Mouse (Mus musculus) hindbrain, embryonic 11.5 days (tissue): ENCODE measurements around the gene Srsf12. TPM values are rescaled to one million over a fixed set of nuclear protein-coding genes. Genes with fewer than 3 reads are reported as not detected.

Experiments used
- ATAC-seq: fragments of 200-750 bp; cut with Nextera tagmentation; 2 replicates; pipeline ENCODE4 v1.8.0; 2017; ENCODE audit warnings: mild to moderate bottlenecking, moderate TSS enrichment, moderate library complexity; ENCODE audit not compliant: low FRiP score
- DNase-seq: peaks from one replicate; pipeline ENCODE4 v3.0.0-alpha.2; 2015; ENCODE audit warnings: low spot score
- H3K27ac ChIP-seq: fragments of 300-500 bp; sonication (generic); 2 replicates; pipeline ENCODE4 v1.5.1; 2014; ENCODE audit warnings: mild to moderate bottlenecking, low read depth, low read length
- H3K27me3 ChIP-seq: fragments of 300-500 bp; sonication (generic); 2 replicates; pipeline ENCODE4 v1.6.1; 2014; ENCODE audit warnings: mild to moderate bottlenecking, low read length, moderate library complexity, mixed read lengths; ENCODE audit not compliant: control insufficient read depth, insufficient read depth
- H3K36me3 ChIP-seq: fragments of 300-500 bp; sonication (generic); 2 replicates; pipeline ENCODE4 v1.6.1; 2014; ENCODE audit warnings: mild to moderate bottlenecking, low read length, moderate library complexity, mixed read lengths; ENCODE audit not compliant: control insufficient read depth, insufficient read depth
- H3K4me1 ChIP-seq: fragments of 300-500 bp; sonication (generic); replicated peaks from 2 replicates; pipeline ENCODE4 v1.6.1; 2014; ENCODE audit warnings: low read length, mixed read lengths; ENCODE audit not compliant: control insufficient read depth, insufficient read depth
- H3K4me2 ChIP-seq: fragments of 300-500 bp; sonication (generic); replicated peaks from 2 replicates; pipeline ENCODE4 v1.6.1; 2014; ENCODE audit warnings: mild to moderate bottlenecking, low read depth, low read length
- H3K4me3 ChIP-seq: fragments of 300-500 bp; sonication (generic); 2 replicates; pipeline ENCODE4 v1.5.1; 2014; ENCODE audit warnings: low read depth, low read length
- H3K9ac ChIP-seq: fragments of 300-500 bp; sonication (generic); 2 replicates; pipeline ENCODE4 v1.6.1; 2014; ENCODE audit warnings: low read depth, low read length
- H3K9me3 ChIP-seq: fragments of 300-500 bp; sonication (generic); 2 replicates; pipeline ENCODE4 v1.6.1; 2016; ENCODE audit warnings: low read length; ENCODE audit not compliant: control insufficient read depth
- WGBS: fragments of 180-500 bp; shearing (Covaris S2); extraction: QIAGEN DNeasy Blood & Tissue Kit; methylation state at CpG from one replicate; pipeline ENCODE4 v1.1.7; 2014; 5-methylcytosine and 5-hydroxymethylcytosine counted together
- polyA plus RNA-seq: library from polyadenylated mRNA; unstranded; fragments of >200 nt; fragmentation: Nextera tagmentation; extraction: Ambion mirVana; gene quantifications from 2 replicates; pipeline ENCODE4 v1.2.1, GENCODE M21; 2014

Gene Srsf12
- 10.4 and 12.9 TPM in 2 replicates for polyA plus RNA-seq

DNA sequence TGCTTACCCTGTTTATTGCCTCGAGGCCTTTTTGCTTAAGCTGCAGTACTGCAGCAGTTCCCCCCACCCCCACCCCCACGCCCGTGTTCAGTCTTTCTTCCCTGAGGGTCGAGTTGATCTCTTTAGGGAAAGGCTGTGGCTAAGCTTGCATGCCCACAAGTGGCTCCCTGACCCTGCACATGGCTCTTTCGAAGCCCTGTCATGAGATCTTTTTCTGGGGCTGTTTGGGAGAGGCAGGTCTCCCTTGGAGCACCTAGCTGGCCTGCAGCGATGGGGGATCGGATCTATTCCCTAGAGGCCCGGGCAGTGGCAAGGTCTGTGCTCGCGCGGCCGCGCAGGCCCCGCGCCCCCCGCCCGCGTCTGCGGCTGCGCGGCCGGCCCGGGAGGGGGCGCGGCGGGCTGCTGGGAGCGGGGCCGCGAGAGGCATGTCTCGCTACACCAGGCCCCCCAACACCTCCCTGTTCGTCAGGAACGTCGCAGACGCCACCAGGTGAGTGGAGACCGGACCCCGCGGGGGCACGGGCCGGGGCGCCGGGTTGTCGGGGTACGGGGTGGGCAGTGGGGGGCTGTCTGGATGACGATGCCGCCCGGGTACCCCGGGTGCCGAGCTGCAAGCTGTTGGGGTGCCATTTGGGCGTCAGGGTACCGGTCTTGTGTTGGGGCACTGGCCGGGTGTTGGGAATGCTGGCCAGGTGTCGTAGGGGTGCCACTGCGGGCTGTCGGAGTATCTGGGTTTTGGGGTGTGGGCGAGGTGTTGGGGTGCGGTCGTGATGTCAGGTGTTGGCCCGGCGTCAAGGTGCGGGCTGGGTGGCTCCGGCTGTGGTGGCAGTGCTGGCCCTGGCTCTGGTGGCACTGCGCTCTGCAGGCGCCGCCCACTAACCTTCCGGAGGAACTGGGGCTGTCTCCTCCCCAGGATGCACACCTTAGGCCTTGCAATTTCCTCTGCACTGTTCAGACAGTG, at the start of gene Srsf12:
Srsf12 (plus strand) TSS at position 111 of the 961 bp plus-strand sequence.
- Histone ChIP-seq H3K4me1 (no peaks in the 10 kb centered on the region), H3K9me3 (no peaks in the 10 kb centered on the region), H3K9ac (peak within 1 kb of the TSS; percentile 68), H3K36me3 (no peaks in the 10 kb centered on the region), H3K27ac (no peak within 1 kb of the TSS; the same call in 1 of the 2 replicates), H3K27me3 (no peaks in the 10 kb centered on the region), H3K4me2 (peak within 1 kb of the TSS; percentile 99), H3K4me3 (peak within 1 kb of the TSS; percentile 70)
- ATAC-seq = peak; percentile 83
- DNase-seq = peak; percentile 71
- 2% methylated on average over 61 of the region's 65 CpGs for WGBS

DNA sequence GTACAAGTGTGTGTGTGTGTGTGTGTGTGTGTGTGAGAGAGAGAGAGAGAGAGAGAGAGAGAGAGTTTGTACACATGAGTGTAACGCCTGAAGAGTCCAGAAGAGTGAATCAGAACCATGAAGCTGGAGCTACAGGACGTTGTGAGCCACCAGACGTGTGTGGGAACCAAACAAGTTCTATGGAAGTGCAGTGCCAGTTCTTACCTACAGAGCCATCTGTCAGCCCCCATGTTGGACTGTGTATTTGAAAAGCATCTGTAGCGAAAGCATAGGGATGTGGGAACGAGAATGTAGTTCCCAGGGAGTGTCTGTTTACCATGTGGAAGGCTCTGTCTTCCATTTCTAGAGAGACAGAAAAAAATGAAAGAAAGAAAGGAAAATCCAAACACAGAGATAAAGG, 25.3 kb upstream of the Srsf12 start:
- 85% methylated on average over 5 of the region's 5 CpGs for WGBS
- H3K27me3 ChIP-seq = peaks cover 3% of the 10 kb centered on the region; the same call in 1 of the 2 replicates

DNA sequence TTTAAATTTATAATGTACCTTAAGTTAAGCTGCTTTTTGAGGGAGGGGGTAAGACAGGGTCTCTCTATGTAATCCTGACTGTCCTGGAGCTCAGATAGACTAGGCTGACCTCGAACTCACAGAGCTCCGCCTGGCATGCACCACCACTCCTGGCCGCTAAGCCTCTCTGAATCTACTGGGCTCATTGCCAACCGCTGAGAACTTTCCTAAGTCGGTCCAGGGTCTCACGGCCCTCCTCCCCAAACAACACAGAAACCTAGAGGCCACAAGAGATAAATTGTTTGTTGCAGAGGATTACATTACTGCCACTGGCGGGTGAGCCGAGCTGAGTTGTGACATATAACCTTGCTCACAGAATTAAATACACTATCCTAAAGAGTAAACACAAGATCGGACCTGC, 20.6 kb upstream of the Srsf12 start:
- Histone ChIP-seq H3K27me3 (peaks cover 3% of the 10 kb centered on the region; the same call in 1 of the 2 replicates), H3K27ac (no peak overlapping the region), H3K4me3 (no peak overlapping the region; the same call in 1 of the 2 replicates), H3K9me3 (no peaks in the 10 kb centered on the region), H3K4me2 (no peak overlapping the region), H3K36me3 (no peaks in the 10 kb centered on the region), H3K9ac (no peak overlapping the region), H3K4me1 (no peaks in the 10 kb centered on the region)
- WGBS = 25% methylated on average over 9 of the region's 9 CpGs
- DNase-seq (peak; percentile 68), ATAC-seq (peak; percentile 10; the same call in 1 of the 2 replicates)

More for the DNA sequence above, 25.3 kb upstream of the Srsf12 start:
- Histone ChIP-seq H3K4me3 (no peak overlapping the region), H3K9me3 (no peaks in the 10 kb centered on the region), H3K36me3 (no peaks in the 10 kb centered on the region), H3K9ac (no peak overlapping the region), H3K27ac (no peak overlapping the region), H3K4me1 (no peaks in the 10 kb centered on the region), H3K4me2 (no peak overlapping the region)
- ATAC-seq = no peak
- no peak for DNase-seq

DNA sequence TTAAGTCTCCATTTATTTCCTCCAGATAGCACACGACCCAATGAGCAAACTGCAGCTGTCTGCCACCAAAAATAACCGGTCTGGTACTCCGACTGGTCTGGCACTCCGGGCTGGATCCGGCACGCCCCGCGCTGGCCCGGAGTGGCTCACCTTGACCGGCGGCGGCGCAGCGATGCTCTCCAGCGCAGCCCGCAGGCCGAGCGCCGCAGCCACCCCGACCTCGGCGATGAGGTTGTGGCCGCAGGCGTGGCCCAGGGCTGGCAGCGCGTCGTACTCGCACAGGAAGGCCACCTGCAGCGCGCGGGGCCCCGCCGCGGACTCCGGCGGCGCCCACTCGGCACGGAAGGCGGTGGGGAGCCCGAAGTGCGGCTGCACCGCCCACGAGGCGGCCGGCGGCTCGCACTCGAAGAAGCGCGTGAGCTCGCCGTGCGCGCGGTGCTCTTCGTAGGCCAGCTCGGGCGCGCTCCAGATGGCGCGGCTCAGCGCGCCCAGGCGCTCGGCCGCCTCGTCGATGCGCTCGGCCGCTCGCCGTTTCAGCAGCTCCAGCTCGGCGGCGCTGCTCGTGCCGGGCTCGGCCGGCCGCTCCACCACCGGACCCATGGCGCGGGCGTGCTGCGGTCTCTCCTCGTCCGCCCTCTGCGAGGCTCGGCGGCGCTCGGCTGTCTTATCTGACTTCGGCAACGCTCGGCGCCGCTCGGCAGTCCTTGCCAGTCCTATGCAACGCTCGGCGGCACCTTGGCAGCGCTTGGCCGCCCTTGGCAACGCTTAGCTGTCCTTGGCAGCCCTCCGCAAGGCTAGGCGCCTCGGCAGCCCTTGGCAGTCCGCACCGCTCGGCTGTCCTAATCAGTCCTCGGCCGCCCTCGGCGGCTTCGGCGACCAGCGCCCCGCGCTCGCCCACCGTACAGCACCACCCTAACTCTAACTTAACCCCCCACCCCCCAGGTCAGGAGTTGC, 19.7 kb upstream of the Srsf12 start:
- ATAC-seq = peak; percentile 91
- under 1% methylated on average over 93 of the region's 123 CpGs for WGBS
- peak overlapping the region; percentile 31; the same call in 1 of the 2 replicates for H3K27ac ChIP-seq

DNA sequence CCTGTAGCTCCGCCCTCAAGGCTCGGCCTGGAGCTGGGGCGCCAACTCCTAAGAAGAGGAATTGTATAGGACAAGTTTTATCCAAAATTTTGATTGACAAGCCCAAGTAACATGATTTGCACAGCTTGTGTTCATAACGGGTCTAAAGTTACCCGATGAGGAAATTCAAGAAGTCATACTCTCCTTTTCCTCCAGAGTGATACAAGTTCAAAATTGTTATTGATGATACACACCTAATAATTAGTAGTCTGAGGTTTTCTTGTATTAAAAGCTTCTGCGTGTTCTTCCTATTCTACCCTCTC, 19.1 kb upstream of the Srsf12 start, which contains the start of gene Pm20d2:
Pm20d2 (minus strand) TSS at position 3 of the 302 bp plus-strand sequence.
- H3K27ac ChIP-seq = peak within 1 kb of the TSS; percentile 31; the same call in 1 of the 2 replicates
- H3K4me3 ChIP-seq = peak within 1 kb of the TSS; percentile 66
- no peaks in the 10 kb centered on the region for H3K9me3 ChIP-seq
- peaks cover 3% of the 10 kb centered on the region; the same call in 1 of the 2 replicates for H3K27me3 ChIP-seq
- no peak for ATAC-seq
- no peak for DNase-seq
- no peaks in the 10 kb centered on the region for H3K4me1 ChIP-seq
- H3K9ac ChIP-seq = peak within 1 kb of the TSS; percentile 65
- no peaks in the 10 kb centered on the region for H3K36me3 ChIP-seq
- H3K4me2 ChIP-seq = peak within 1 kb of the TSS; percentile 90
- WGBS = 20% methylated on average over 6 of the region's 6 CpGs

More for the DNA sequence above, 19.7 kb upstream of the Srsf12 start:
- no peaks in the 10 kb centered on the region for H3K4me1 ChIP-seq
- peak overlapping the region; percentile 90 for H3K4me2 ChIP-seq
- H3K9ac ChIP-seq = peak overlapping the region; percentile 65
- no peaks in the 10 kb centered on the region for H3K36me3 ChIP-seq
- peak overlapping the region; percentile 66 for H3K4me3 ChIP-seq
- peak; percentile 84 for DNase-seq
- peaks cover 3% of the 10 kb centered on the region; the same call in 1 of the 2 replicates for H3K27me3 ChIP-seq
- no peaks in the 10 kb centered on the region for H3K9me3 ChIP-seq

DNA sequence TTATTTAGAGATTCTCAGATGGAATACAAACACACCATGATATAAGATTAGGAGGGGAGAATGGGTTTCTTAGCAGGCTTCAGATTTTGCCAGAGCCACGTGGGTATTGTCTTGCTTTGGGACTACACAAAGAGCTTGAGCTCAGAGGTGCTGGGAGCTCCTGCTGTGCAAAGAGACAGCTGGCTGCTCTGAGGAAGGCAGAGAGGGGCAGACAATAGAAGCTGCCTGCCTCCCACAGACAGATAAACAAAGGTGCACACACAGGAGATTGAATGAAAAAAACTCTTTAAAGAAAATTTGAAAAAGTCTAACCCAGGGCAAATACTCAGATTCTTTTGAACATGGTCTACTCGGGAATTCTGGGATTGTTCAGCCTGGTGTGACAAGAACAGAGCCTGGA, 10.7 kb upstream of the Srsf12 start:
- Histone ChIP-seq H3K4me3 (no peak overlapping the region), H3K9me3 (no peaks in the 10 kb centered on the region; the same call in 1 of the 2 replicates), H3K36me3 (no peaks in the 10 kb centered on the region), H3K27ac (no peak overlapping the region), H3K4me1 (no peaks in the 10 kb centered on the region), H3K4me2 (no peak overlapping the region), H3K27me3 (no peaks in the 10 kb centered on the region), H3K9ac (no peak overlapping the region)
- ATAC-seq (no peak), DNase-seq (no peak)
- WGBS = 7% methylated on average over 2 of the region's 2 CpGs

DNA sequence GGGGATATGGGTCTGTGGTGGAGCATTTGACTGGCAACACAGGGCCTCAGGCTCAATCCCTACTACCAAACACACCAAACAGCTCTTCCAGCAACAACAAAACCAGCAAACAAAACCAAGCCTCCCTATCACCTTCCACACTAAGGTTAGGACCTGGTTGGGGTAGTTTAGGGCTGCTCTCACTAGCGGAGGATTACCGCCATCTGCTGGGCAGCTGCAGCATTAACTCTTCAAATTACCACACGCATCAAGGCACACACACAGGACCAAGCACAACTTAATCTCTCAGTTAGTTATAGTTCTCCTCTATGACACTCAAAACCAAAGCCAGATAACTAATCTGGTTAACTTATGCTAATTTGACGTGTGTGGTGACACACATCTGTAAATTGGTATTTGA, 4.1 kb upstream of the Srsf12 start:
- Histone ChIP-seq H3K36me3 (no peaks in the 10 kb centered on the region), H3K4me3 (no peak overlapping the region), H3K9ac (no peak overlapping the region), H3K4me1 (no peaks in the 10 kb centered on the region), H3K9me3 (no peaks in the 10 kb centered on the region; the same call in 1 of the 2 replicates), H3K27ac (no peak overlapping the region), H3K27me3 (no peaks in the 10 kb centered on the region), H3K4me2 (no peak overlapping the region)
- 1% methylated on average over 4 of the region's 4 CpGs for WGBS
- DNase-seq (peak; percentile 78), ATAC-seq (0 out of 2 replicates have a peak, but pooled peaks have one; percentile 39)

DNA sequence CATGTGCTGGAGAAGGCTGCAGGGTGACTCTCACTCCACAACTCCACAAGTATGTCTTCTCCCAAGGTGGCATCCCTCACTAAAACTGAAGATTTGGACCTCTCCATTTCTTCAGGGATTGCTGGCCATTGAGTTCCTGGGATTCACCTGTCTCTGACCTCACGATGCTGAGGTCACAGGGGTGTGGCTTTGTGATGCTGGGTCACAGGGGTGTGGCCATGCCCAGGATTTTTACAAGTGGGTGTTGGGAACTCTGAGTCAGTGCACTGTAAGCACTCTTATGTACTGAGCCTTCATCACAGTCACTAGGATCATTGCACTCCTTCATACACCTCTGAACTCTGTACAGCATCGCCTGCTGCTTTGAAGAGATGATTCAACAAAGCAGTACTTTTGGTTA, 1.2 kb upstream of the Srsf12 start:
- Histone ChIP-seq H3K27ac (no peak overlapping the region), H3K4me1 (no peaks in the 10 kb centered on the region), H3K27me3 (no peaks in the 10 kb centered on the region), H3K9me3 (no peaks in the 10 kb centered on the region), H3K36me3 (no peaks in the 10 kb centered on the region), H3K4me3 (no peak overlapping the region), H3K4me2 (no peak overlapping the region), H3K9ac (no peak overlapping the region)
- WGBS = 67% methylated on average over 2 of the region's 2 CpGs
- ATAC-seq (no peak), DNase-seq (no peak)
